Mouse (Mus musculus) kidney, postnatal 0 days (tissue): ENCODE data around the gene Mrps6. TPM values are rescaled to one million over a fixed set of nuclear protein-coding genes. Genes with fewer than 3 reads are reported as not detected.

Source experiments
- ATAC-seq: fragments of 200-750 bp; cut with Nextera tagmentation; replicated peaks from 2 replicates; pipeline ENCODE4 v1.8.0; 2017; ENCODE audit warnings: low read depth, moderate number of reproducible peaks, moderate TSS enrichment, moderate library complexity; ENCODE audit not compliant: low FRiP score
- DNase-seq: peaks from one replicate; pipeline ENCODE4 v3.0.0-alpha.2; 2016; ENCODE audit warnings: low spot score
- H3K27ac ChIP-seq: fragments of 300-500 bp; sonication (generic); 2 replicates; pipeline ENCODE4 v1.5.1; 2014; ENCODE audit warnings: mild to moderate bottlenecking
- H3K27me3 ChIP-seq: fragments of 300-500 bp; sonication (generic); 2 replicates; pipeline ENCODE4 v1.6.1; 2014; ENCODE audit warnings: low read length, mixed read lengths; ENCODE audit not compliant: insufficient read depth
- H3K36me3 ChIP-seq: fragments of 300-500 bp; sonication (generic); 2 replicates; pipeline ENCODE4 v1.6.1; 2014; ENCODE audit warnings: low read length, mixed read lengths; ENCODE audit not compliant: insufficient read depth
- H3K4me1 ChIP-seq: fragments of 300-500 bp; sonication (generic); replicated peaks from 2 replicates; pipeline ENCODE4 v1.6.1; 2014; ENCODE audit warnings: antibody characterized with exemption, low read length, mixed read lengths; ENCODE audit not compliant: insufficient read depth
- H3K4me2 ChIP-seq: fragments of 300-500 bp; sonication (generic); 2 replicates; pipeline ENCODE4 v1.6.1; 2014; ENCODE audit warnings: mild to moderate bottlenecking, low read length, moderate library complexity, mixed read lengths
- H3K4me3 ChIP-seq: fragments of 300-500 bp; sonication (generic); replicated peaks from 2 replicates; pipeline ENCODE4 v1.5.1; 2014; ENCODE audit warnings: low read depth, low read length
- H3K9ac ChIP-seq: fragments of 300-500 bp; sonication (generic); 2 replicates; pipeline ENCODE4 v1.6.1; 2014; ENCODE audit warnings: low read depth, low read length
- H3K9me3 ChIP-seq: fragments of 300-500 bp; sonication (generic); replicated peaks from 2 replicates; pipeline ENCODE4 v1.6.1; 2016; ENCODE audit warnings: low read length, inconsistent platforms, mixed read lengths
- CTCF ChIP-seq: IDR thresholded peaks from 2 replicates; pipeline ENCODE4 v1.5.1; 2016; ENCODE audit warnings: antibody characterized with exemption, low read depth, mild to moderate bottlenecking, moderate library complexity
- WGBS: fragments of 180-500 bp; shearing (Covaris S2); extraction: QIAGEN DNeasy Blood & Tissue Kit; methylation state at CpG from one replicate; pipeline ENCODE4 v1.1.7; 2014; 5-methylcytosine and 5-hydroxymethylcytosine counted together
- polyA plus RNA-seq: library from polyadenylated mRNA; unstranded; fragments of >200 nt; fragmentation: Nextera tagmentation; extraction: Ambion mirVana; gene quantifications from 2 replicates; pipeline ENCODE4 v1.2.1, GENCODE M21; 2015

The Mrps6 gene
- polyA plus RNA-seq, result 373 and 387 TPM in 2 replicates

- DNase-seq, result peak; percentile 88
- Histone ChIP-seq H3K9me3 (no peaks in the 10 kb centered on the region; the same call in 1 of the 2 replicates), H3K4me2 (peak within 1 kb of the TSS; percentile 72), H3K9ac (peak within 1 kb of the TSS; percentile 81), H3K4me1 (peaks cover 12% of the 10 kb centered on the region; the same call in 1 of the 2 replicates), H3K27me3 (no peaks in the 10 kb centered on the region), H3K27ac (peak within 1 kb of the TSS; percentile 77), H3K36me3 (peaks cover 10% of the 10 kb centered on the region; the same call in 1 of the 2 replicates), H3K4me3 (peak within 1 kb of the TSS; percentile 92)
- peak; percentile 89 for ATAC-seq
- no peak for TF ChIP-seq CTCF
- under 1% methylated on average over 79 of the region's 99 CpGs for WGBS
Measured at GRCm38 (mm10) chr16:92057852-92058643, at the start of gene Mrps6, which contains the start of the genes Gm49711 and Slc5a3. Mrps6 (plus strand) TSS chr16:92058270. Gm49711 (plus strand) TSS chr16:92058316. Slc5a3 (plus strand) TSS chr16:92058322.

- H3K9me3 ChIP-seq, result no peaks in the 10 kb centered on the region
- ATAC-seq, result no peak
- 91% methylated on average over 2 of the region's 2 CpGs for WGBS
- H3K4me3 ChIP-seq, result no peak overlapping the region
- no peak overlapping the region for H3K27ac ChIP-seq
- no peak for TF ChIP-seq CTCF
- no peak overlapping the region for H3K9ac ChIP-seq
- no peaks in the 10 kb centered on the region for H3K4me1 ChIP-seq
- no peak for DNase-seq
- H3K4me2 ChIP-seq, result no peak overlapping the region
- H3K27me3 ChIP-seq, result no peaks in the 10 kb centered on the region
- no peaks in the 10 kb centered on the region for H3K36me3 ChIP-seq
Measured at GRCm38 (mm10) chr16:92009586-92009985, 48.5 kb upstream of the Mrps6 start.

GRCm38 (mm10) chr16:92016792-92017191, 41.3 kb upstream of the Mrps6 start:
- DNase-seq (no peak), ATAC-seq (no peak)
- Histone ChIP-seq H3K36me3 (no peaks in the 10 kb centered on the region), H3K9me3 (no peaks in the 10 kb centered on the region), H3K4me1 (0 out of 2 replicates have a peak, but pooled peaks cover 2% of the 10 kb centered on the region), H3K27ac (no peak overlapping the region), H3K4me2 (no peak overlapping the region), H3K9ac (no peak overlapping the region), H3K27me3 (no peaks in the 10 kb centered on the region), H3K4me3 (no peak overlapping the region)
- no peak for TF ChIP-seq CTCF
- 67% methylated on average over 8 of the region's 8 CpGs for WGBS

GRCm38 (mm10) chr16:92019141-92020118, 38.6 kb upstream of the Mrps6 start:
- Histone ChIP-seq H3K36me3 (no peaks in the 10 kb centered on the region), H3K27me3 (no peaks in the 10 kb centered on the region), H3K9me3 (no peaks in the 10 kb centered on the region), H3K9ac (peak overlapping the region; percentile 56), H3K4me3 (peak overlapping the region; percentile 34), H3K4me2 (peak overlapping the region; percentile 61), H3K27ac (peak overlapping the region; percentile 79), H3K4me1 (0 out of 2 replicates have a peak, but pooled peaks cover 5% of the 10 kb centered on the region)
- 8% methylated on average over 26 of the region's 26 CpGs for WGBS
- TF ChIP-seq CTCF, result no peak
- DNase-seq (peak; percentile 80), ATAC-seq (peak; percentile 76)

GRCm38 (mm10) chr16:92021656-92022400, 36.2 kb upstream of the Mrps6 start:
- DNase-seq, result no peak
- no peak for ATAC-seq
- Histone ChIP-seq H3K27me3 (no peaks in the 10 kb centered on the region), H3K36me3 (no peaks in the 10 kb centered on the region), H3K9ac (no peak overlapping the region), H3K9me3 (no peaks in the 10 kb centered on the region), H3K4me1 (0 out of 2 replicates have a peak, but pooled peaks cover 5% of the 10 kb centered on the region), H3K4me2 (no peak overlapping the region), H3K27ac (no peak overlapping the region), H3K4me3 (no peak overlapping the region)
- 85% methylated on average over 12 of the region's 12 CpGs for WGBS
- no peak for TF ChIP-seq CTCF
